Mouse (Mus musculus) ES-E14 (cell line): Measurements from ENCODE around the gene Dab2ip. TPM values are rescaled to one million over a fixed set of nuclear protein-coding genes. Genes with fewer than 3 reads are reported as not detected.

Experiments used
- DNase-seq: peaks from one replicate; pipeline ENCODE4 v3.0.0-alpha.2; 2013; ENCODE audit warnings: low read depth, low spot score
- H3K27ac ChIP-seq: 2 replicates; pipeline ENCODE4 v1.5.1; 2012; ENCODE audit warnings: low read depth, mild to moderate bottlenecking, low read length, moderate library complexity, mixed read lengths; ENCODE audit not compliant: poor library complexity, insufficient read depth, severe bottlenecking
- H3K36me3 ChIP-seq: 2 replicates; pipeline ENCODE4 v1.6.1; 2012; ENCODE audit warnings: mild to moderate bottlenecking, low read length, moderate library complexity, mixed read lengths; ENCODE audit not compliant: control insufficient read depth, poor library complexity, insufficient read depth, severe bottlenecking
- H3K4me1 ChIP-seq, 2 experiments: fragments of 150-350 bp in 1 of 2; sonication (generic) in 1 of 2; 2 replicates each; pipeline ENCODE4 v1.6.1; 2012; ENCODE audit warnings: low read length in 2 of 2, mild to moderate bottlenecking in 1 of 2, mixed read lengths in 1 of 2; ENCODE audit not compliant: control insufficient read depth in 2 of 2, insufficient read depth in 2 of 2, poor library complexity in 1 of 2
- H3K4me3 ChIP-seq, 2 experiments: fragments of 150-350 bp in 1 of 2; sonication (generic) in 1 of 2; 2 replicates each; pipeline ENCODE4 v1.5.1; 2012; ENCODE audit warnings: low read length in 2 of 2, low read depth in 1 of 2, mild to moderate bottlenecking in 1 of 2, mixed read lengths in 1 of 2; ENCODE audit not compliant: insufficient read depth in 1 of 2, poor library complexity in 1 of 2, severe bottlenecking in 1 of 2
- H3K9ac ChIP-seq: 2 replicates; pipeline ENCODE4 v1.6.1; 2012; ENCODE audit warnings: low read depth, mild to moderate bottlenecking, low read length, mixed read lengths; ENCODE audit not compliant: poor library complexity, insufficient read depth, severe bottlenecking
- H3K9me3 ChIP-seq: fragments of 150-350 bp; sonication (generic); 2 replicates; pipeline ENCODE4 v1.6.1; 2012; ENCODE audit warnings: low read depth, mild to moderate bottlenecking, low read length; ENCODE audit not compliant: control insufficient read depth, insufficient read depth
- CHD2 ChIP-seq: IDR thresholded peaks from 2 replicates; pipeline ENCODE4 v1.6.1; 2014; ENCODE audit warnings: mild to moderate bottlenecking, low read depth, low read length, inconsistent platforms
- HCFC1 ChIP-seq: IDR thresholded peaks from 2 replicates; pipeline ENCODE4 v1.6.1; 2012; ENCODE audit warnings: low read length, inconsistent platforms, borderline replicate concordance; ENCODE audit not compliant: insufficient read depth
- MAFK ChIP-seq: IDR thresholded peaks from 2 replicates; pipeline ENCODE4 v1.6.1; 2014; ENCODE audit warnings: mild to moderate bottlenecking, low read depth, low read length, inconsistent platforms; ENCODE audit not compliant: insufficient read depth
- ZC3H11A ChIP-seq: IDR thresholded peaks from 2 replicates; pipeline ENCODE4 v1.6.1; 2012; ENCODE audit warnings: low read depth, mild to moderate bottlenecking, inconsistent platforms, low read length, borderline replicate concordance
- ZNF384 ChIP-seq: IDR thresholded peaks from 2 replicates; pipeline ENCODE4 v1.6.1; 2012; ENCODE audit warnings: low read depth, low read length, inconsistent platforms
- in situ Hi-C, 2 experiments: fragments of 600-800 bp; cut with MboI; formaldehyde crosslinking; loops; one replicate each; pipeline ENCODE4 v1.15.1; 2025; ENCODE audit warnings: low sequenced_read_pairs in 2 of 2, inconsistent platforms in 1 of 2; ENCODE audit not compliant: unreplicated experiment in 2 of 2
- total RNA-seq: library from RNA; depleted of rRNA; stranded (reverse); fragments of 300-350 nt; gene quantifications from 2 replicates; pipeline ENCODE4 v1.2.3, GENCODE M21; 2012; rRNA removed

The Dab2ip gene
- total RNA-seq, 1 experiment, result 46.9 TPM

DNA sequence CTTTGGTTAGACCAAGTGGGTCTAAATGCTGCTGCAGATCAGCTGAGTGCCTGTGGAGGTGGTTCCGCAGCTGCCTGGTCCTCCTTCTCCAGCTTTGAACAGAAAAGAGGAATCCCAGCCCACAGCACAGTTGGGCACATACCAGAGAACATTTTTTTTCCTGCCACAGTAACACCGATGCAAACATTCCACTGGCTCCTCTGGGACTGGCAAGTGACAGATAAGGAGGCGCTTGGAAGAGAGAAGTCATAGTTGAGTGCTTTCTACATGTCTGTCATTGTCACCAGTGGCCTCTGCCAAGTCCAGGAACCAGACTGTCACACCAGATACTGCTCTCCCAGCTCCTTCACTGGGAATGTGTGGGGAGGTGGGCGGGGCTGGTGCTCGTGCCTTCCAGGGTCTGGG is 217.6 kb downstream of the Dab2ip start:
- no peak for TF ChIP-seq ZNF384
- TF ChIP-seq CHD2, result no peak
- no peak for TF ChIP-seq ZC3H11A
- no peak for TF ChIP-seq HCFC1
- no peak for TF ChIP-seq MAFK
- Histone ChIP-seq H3K27ac (no peak overlapping the region), H3K4me1 (no peaks in the 10 kb centered on the region), H3K9ac (no peak overlapping the region), H3K36me3 (no peaks in the 10 kb centered on the region), H3K9me3 (no peaks in the 10 kb centered on the region), H3K4me3 (no peak overlapping the region)
- no peak for DNase-seq
- in situ Hi-C loops, result no loop called here

DNA sequence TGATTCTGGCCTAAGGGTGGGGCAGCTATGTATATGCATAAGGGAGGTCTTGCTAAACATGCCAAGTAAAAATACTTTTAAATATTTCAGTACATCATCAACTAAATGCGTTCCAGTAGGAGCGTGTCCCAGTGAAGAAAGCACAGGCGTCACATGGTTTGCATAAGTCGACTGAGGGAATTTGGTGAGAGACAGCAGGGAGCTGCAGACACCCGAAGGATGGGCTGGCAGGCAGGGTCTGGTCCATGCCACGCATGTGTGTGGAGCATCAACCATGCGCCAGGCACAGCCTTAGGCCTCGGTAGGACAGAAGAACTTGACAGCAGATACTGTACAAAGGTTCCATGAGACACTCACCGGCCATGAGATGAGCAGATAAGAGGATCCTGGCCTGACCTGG is 218.9 kb downstream of the Dab2ip start:
- DNase-seq, result no peak
- H3K36me3 ChIP-seq, result no peaks in the 10 kb centered on the region
- H3K9me3 ChIP-seq, result no peaks in the 10 kb centered on the region
- H3K9ac ChIP-seq, result no peak overlapping the region
- no peak overlapping the region for H3K4me3 ChIP-seq
- in situ Hi-C loops, result no loop called here
- no peak overlapping the region for H3K27ac ChIP-seq
- no peak for TF ChIP-seq MAFK
- TF ChIP-seq ZC3H11A, result no peak
- no peak for TF ChIP-seq ZNF384
- no peak for TF ChIP-seq HCFC1
- no peak for TF ChIP-seq CHD2
- no peaks in the 10 kb centered on the region for H3K4me1 ChIP-seq

DNA sequence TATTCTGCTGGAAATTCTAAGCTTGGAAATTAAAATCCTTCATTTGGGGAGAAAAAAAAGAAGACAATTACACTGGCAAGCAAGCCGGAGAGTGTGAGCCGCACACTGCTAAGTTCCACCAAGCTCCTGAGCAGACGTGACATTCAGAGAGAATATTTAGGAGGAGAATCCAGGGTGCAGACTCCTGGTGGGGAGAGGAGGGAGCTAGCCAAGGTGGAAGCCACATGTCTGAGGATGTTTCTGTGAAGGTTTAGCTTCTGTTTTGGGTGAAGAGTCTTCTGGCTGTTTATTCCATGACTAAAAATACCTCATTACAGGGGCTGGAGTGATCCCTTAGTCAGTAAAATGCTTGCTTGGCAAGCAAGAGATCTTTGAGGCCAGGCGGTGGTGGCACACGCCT is 221.2 kb downstream of the Dab2ip start:
- 0 out of 4 replicates have a peak, but pooled peaks cover 0 to under 1% of the 10 kb centered on the region in 2 experiments for H3K4me1 ChIP-seq
- DNase-seq, result no peak
- no peak overlapping the region for H3K4me3 ChIP-seq
- no peak overlapping the region for H3K9ac ChIP-seq
- H3K36me3 ChIP-seq, result no peaks in the 10 kb centered on the region
- no peak overlapping the region for H3K27ac ChIP-seq
- no peaks in the 10 kb centered on the region for H3K9me3 ChIP-seq
- TF ChIP-seq HCFC1, result no peak
- TF ChIP-seq MAFK, result no peak
- TF ChIP-seq CHD2, result no peak
- no peak for TF ChIP-seq ZC3H11A
- TF ChIP-seq ZNF384, result no peak
- in situ Hi-C loops, result no loop called here

Other genes starting within 250 kb of the Dab2ip start
- 11.6 and 18.1 TPM in 2 replicates for gene Stom, start 221.3 kb upstream of the Dab2ip start, total RNA-seq
- gene 4930568D16Rik, start 190.5 kb upstream of the Dab2ip start, total RNA-seq, result not detected in 2 replicates
- gene 4930402F06Rik, start 161.1 kb upstream of the Dab2ip start, total RNA-seq, result not detected in 2 replicates
- 36.5 and 49.0 TPM in 2 replicates for gene Ggta1, start 95.0 kb upstream of the Dab2ip start, total RNA-seq